Mouse (Mus musculus) heart, postnatal 0 days (tissue): ENCODE measurements around the gene Trmt44. TPM values are rescaled to one million over a fixed set of nuclear protein-coding genes. Genes with fewer than 3 reads are reported as not detected.
"Not testable (repeated sequence)": the region's sequence is repeated elsewhere in the genome, so short reads cannot be mapped to it uniquely, and the experiment has no call there.

Source experiments
- ATAC-seq: fragments of 200-750 bp; cut with Nextera tagmentation; 2 replicates; pipeline ENCODE4 v1.8.0; 2017; ENCODE audit warnings: low read depth, moderate number of reproducible peaks, moderate library complexity; ENCODE audit not compliant: insufficient read depth
- DNase-seq: peaks from one replicate; pipeline ENCODE4 v3.0.0-alpha.2; 2016; ENCODE audit warnings: low spot score
- H3K27ac ChIP-seq: fragments of 300-500 bp; sonication (generic); 2 replicates; pipeline ENCODE4 v1.5.1; 2014; ENCODE audit warnings: low read depth, mild to moderate bottlenecking
- H3K27me3 ChIP-seq: fragments of 300-500 bp; sonication (generic); 2 replicates; pipeline ENCODE4 v1.6.1; 2014; ENCODE audit warnings: low read length, mixed read lengths; ENCODE audit not compliant: control insufficient read depth, insufficient read depth
- H3K36me3 ChIP-seq: fragments of 300-500 bp; sonication (generic); replicated peaks from 2 replicates; pipeline ENCODE4 v1.6.1; 2014; ENCODE audit warnings: low read length, mixed read lengths; ENCODE audit not compliant: control insufficient read depth, insufficient read depth
- H3K4me1 ChIP-seq: fragments of 300-500 bp; sonication (generic); 2 replicates; pipeline ENCODE4 v1.6.1; 2014; ENCODE audit warnings: antibody characterized with exemption; ENCODE audit not compliant: control insufficient read depth, insufficient read depth
- H3K4me2 ChIP-seq: fragments of 300-500 bp; sonication (generic); 2 replicates; pipeline ENCODE4 v1.6.1; 2014; ENCODE audit warnings: low read depth, mild to moderate bottlenecking, low read length, moderate library complexity
- H3K4me3 ChIP-seq: fragments of 300-500 bp; sonication (generic); 2 replicates; pipeline ENCODE4 v1.5.1; 2014; ENCODE audit warnings: low read depth, low read length
- H3K9ac ChIP-seq: fragments of 300-500 bp; sonication (generic); replicated peaks from 2 replicates; pipeline ENCODE4 v1.6.1; 2014; ENCODE audit warnings: low read depth, low read length, mixed read lengths
- H3K9me3 ChIP-seq: fragments of 300-500 bp; sonication (generic); replicated peaks from 2 replicates; pipeline ENCODE4 v1.6.1; 2016; ENCODE audit warnings: low read length; ENCODE audit not compliant: control insufficient read depth
- CTCF ChIP-seq: IDR thresholded peaks from 2 replicates; pipeline ENCODE4 v1.5.1; 2016; ENCODE audit warnings: antibody characterized with exemption, control low read depth, low read depth
- EP300 ChIP-seq: IDR thresholded peaks from 2 replicates; pipeline ENCODE4 v1.6.1; 2016; ENCODE audit warnings: antibody characterized with exemption, low read depth
- WGBS: fragments of 180-500 bp; shearing (Covaris S2); extraction: QIAGEN DNeasy Blood & Tissue Kit; methylation state at CpG from one replicate; pipeline ENCODE4 v1.1.7; 2014; 5-methylcytosine and 5-hydroxymethylcytosine counted together
- polyA plus RNA-seq: library from polyadenylated mRNA; unstranded; fragments of >200 nt; fragmentation: Nextera tagmentation; extraction: Ambion mirVana; gene quantifications from 2 replicates; pipeline ENCODE4 v1.2.1, GENCODE M21; 2015
- total RNA-seq: library from RNA; depleted of rRNA; stranded (reverse); fragments of >200 nt; gene quantifications from 2 replicates; pipeline ENCODE4 v1.2.3, GENCODE M21; 2014; ENCODE audit warnings: low replicate concordance

Gene Trmt44
- total and polyA plus RNA-seq, 2 experiments from 2014 or later = 2.6 to 7.3 TPM

DNA sequence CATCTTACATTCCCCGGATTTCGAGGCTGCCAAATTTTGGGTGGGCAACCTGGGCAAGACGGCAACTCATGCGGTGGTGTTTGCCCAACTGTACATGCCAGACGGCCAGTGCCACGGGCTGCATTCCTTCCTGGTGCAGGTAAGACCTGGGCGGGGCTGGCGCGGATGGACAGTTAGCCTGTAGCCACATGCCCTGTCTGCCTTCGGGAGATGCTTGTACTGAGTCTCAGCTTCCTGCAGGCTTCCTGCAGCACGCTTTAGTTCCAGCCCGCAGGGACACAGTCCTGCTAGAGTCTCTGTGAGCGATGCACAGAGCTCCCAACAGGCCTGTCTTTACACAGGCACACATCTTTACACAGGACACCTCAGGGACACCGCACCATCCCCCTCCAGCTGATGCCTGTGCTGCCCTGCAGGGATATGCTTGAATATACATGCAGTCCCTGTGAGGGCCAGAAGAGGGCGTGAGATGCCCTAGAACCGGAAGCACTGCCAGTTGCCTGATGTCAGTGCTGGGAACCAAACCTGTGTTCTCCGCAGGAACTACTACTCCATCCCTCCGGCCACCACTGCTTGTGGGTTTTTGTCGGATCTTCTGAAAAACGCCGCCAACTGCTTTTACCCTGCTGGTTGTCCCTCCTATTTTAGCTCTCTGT, 17.3 kb upstream of the Trmt44 start:
- H3K27ac ChIP-seq = no peak overlapping the region
- H3K4me3 ChIP-seq = no peak overlapping the region
- no peaks in the 10 kb centered on the region for H3K4me1 ChIP-seq
- ATAC-seq = no peak
- no peak overlapping the region for H3K9ac ChIP-seq
- no peak for TF ChIP-seq EP300
- TF ChIP-seq CTCF = peak; percentile 32
- H3K9me3 ChIP-seq = peaks cover 11% of the 10 kb centered on the region; the same call in 1 of the 2 replicates
- H3K36me3 ChIP-seq = peaks cover 79% of the 10 kb centered on the region
- WGBS = 84% methylated on average over 21 of the region's 21 CpGs
- H3K4me2 ChIP-seq = no peak overlapping the region
- DNase-seq = no peak
- no peaks in the 10 kb centered on the region for H3K27me3 ChIP-seq

DNA sequence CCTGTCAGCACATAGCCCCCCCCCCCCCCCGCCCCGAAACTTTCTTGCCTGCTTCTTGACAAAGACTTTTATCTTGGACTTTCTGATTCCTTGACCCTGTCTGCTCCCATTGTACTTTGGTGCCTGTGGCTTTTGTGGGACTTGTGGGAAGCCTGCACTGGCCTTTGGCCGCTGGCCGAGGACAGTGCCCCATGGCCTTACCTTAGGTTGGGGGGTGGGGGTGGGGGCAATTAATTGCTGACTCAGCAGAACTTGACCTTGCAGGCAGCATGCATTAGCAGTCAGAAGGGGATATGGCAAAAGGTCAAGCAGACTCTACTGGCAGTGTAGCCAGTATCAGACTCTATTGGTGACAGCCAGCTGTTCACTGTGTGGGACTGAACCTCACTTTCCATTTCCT, 16.6 kb upstream of the Trmt44 start:
- Histone ChIP-seq H3K27me3 (no peaks in the 10 kb centered on the region), H3K4me1 (no peaks in the 10 kb centered on the region), H3K36me3 (peaks cover 78% of the 10 kb centered on the region), H3K27ac (no peak overlapping the region), H3K9ac (no peak overlapping the region), H3K9me3 (peaks cover 11% of the 10 kb centered on the region; the same call in 1 of the 2 replicates), H3K4me2 (no peak overlapping the region), H3K4me3 (no peak overlapping the region)
- WGBS = 92% methylated on average over 4 of the region's 4 CpGs
- ATAC-seq (no peak), DNase-seq (no peak)
- no peak for TF ChIP-seq CTCF
- TF ChIP-seq EP300 = no peak

DNA sequence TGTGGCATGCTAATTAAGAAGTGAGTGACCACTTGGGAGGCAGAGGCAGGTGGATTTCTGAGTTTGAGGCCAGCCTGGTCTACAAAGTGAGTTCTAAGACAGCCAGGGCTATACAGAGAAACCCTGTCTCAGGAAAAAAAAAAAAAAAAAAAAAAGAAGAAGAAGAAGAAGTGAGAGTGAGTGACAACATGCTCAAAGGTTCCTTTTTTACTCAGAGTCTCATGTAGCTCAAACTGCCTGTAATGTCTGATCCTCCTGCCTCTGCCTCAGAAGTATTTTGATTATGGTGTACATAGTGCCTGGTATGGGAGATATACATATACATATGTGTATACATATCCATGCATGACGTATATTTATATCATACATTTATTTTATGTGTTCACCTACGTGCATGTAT, 9.4 kb upstream of the Trmt44 start:
- not testable (repeated sequence) for DNase-seq, H3K4me2 ChIP-seq, H3K4me1 ChIP-seq, H3K9ac ChIP-seq, H3K9me3 ChIP-seq, H3K27ac ChIP-seq, H3K4me3 ChIP-seq, ATAC-seq, H3K27me3 ChIP-seq
- 91% methylated on average over 2 of the region's 2 CpGs for WGBS
- peaks cover 22% of the 10 kb centered on the region for H3K36me3 ChIP-seq

DNA sequence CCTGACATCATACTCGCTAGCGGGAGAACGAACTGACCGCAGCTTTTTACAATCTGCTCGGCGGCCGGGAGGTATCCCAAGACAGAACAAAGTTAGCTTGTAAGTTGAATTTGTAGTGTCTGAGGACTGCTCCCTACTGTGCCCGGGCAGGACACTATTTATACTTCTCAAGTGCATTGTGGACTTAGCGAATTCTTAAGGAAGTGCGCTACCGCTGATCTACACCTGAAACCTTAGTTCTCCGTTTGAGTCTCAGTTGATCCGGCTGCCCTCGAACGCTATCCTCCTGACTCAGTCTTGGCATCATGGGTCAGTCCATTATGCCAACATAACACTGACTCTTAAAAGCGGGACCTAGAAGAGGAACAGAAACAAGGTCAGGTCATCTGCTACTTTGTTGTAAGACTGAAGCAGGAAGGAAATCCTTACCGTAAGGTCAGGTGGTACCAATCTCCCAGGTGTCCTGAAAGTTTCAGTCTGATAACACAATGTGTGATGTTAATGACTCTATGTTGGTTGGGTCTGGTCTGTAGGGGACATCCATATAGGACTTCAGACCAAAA, 8.4 kb upstream of the Trmt44 start:
- Histone ChIP-seq H3K4me3 (peak overlapping the region; percentile 58), H3K27me3 (no peaks in the 10 kb centered on the region), H3K9me3 (no peaks in the 10 kb centered on the region), H3K4me1 (no peaks in the 10 kb centered on the region), H3K36me3 (0 out of 2 replicates have a peak, but pooled peaks cover 13% of the 10 kb centered on the region), H3K27ac (peak overlapping the region; percentile 66), H3K9ac (peak overlapping the region; percentile 47; the same call in 1 of the 2 replicates), H3K4me2 (peak overlapping the region; percentile 76)
- 2% methylated on average over 17 of the region's 17 CpGs for WGBS
- no peak for ATAC-seq
- TF ChIP-seq CTCF (no peak), EP300 (no peak)
- no peak for DNase-seq

DNA sequence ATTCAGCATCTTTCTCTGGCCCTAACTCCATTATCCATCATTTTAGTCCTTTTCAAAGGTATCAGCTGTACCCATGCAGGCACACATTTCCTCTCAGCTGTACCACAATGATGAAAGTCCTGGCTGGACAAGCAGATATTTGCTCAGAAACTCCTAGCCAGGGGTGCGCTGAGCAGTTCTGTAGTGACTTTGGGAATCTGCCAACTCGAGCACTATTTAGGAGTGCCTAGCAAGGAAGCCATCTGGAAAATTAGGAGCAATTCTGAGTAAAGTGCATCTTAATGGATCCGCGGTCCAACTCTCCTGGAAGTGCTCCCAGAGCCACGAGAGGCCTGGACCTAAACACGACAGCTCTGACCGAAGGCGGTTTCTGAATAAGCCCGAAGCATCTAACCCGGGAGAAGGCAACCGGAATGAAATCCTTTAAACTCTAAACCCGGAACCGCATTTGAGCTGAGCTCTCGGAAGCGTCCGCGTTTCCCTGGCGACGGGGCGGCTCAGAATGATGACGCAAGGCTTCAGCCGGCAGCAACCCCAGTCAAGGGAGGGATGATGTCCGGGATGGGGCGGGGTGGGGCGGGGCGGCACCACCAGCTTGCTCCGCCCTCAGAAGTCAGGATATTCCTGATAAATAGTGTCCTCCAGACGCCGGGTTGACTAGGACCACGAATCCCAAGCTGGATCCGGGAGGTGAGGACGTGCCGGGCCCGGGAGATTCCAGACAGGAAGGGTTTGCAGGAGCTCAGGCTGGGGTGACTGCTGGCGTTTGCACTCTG, 7.8 kb upstream of the Trmt44 start, which contains the start of gene Acox3:
Gene Acox3 (plus strand): TSS at position 596 of the 776 bp plus-strand sequence.
- Histone ChIP-seq H3K4me2 (peak within 1 kb of the TSS; percentile 76), H3K27me3 (no peaks in the 10 kb centered on the region), H3K36me3 (0 out of 2 replicates have a peak, but pooled peaks cover 7% of the 10 kb centered on the region), H3K27ac (peak within 1 kb of the TSS; percentile 66), H3K4me3 (peak within 1 kb of the TSS; percentile 58), H3K4me1 (no peaks in the 10 kb centered on the region), H3K9ac (peak within 1 kb of the TSS; percentile 47; the same call in 1 of the 2 replicates), H3K9me3 (no peaks in the 10 kb centered on the region)
- ATAC-seq (peak; percentile 95), DNase-seq (peak; percentile 90)
- no peak for TF ChIP-seq EP300
- no peak for TF ChIP-seq CTCF
- 2% methylated on average over 35 of the region's 35 CpGs for WGBS
